Mouse (Mus musculus) lung, postnatal 14 days (tissue): ENCODE results near the gene Tekt3.
A peak's percentile ranks its signal among the peaks of the same experiment; 100 is the strongest.

Source experiments
- DNase-seq: peaks from one replicate; pipeline ENCODE4 v3.0.0; 2021

Gene Tekt3

DNA sequence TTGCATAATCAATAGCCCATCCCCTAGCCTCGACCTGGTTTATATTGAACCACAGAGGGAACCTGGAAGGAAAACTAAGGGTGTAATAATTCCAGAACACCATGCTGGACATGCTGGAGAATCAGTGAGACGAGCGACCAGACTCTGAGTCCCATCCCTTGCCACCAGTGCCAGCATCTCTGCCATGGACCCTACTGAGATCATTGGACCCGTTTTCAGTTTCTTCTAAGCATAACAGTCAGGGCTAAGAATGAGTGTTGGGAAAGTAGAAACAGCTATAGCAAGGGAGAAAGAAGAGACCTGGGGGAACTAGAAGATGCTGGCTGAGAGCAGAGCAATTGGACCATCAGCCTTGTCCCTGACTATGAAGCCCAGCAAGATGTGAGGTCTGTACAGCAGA, 66.1 kb downstream of the Tekt3 start:
- no peak for DNase-seq

- DNase-seq: no peak
These were observed 67.3 kb downstream of the Tekt3 start, which contains the start of gene Pmp22 for GRCm38 (mm10) chr11:63128784-63129183. Gene Pmp22, plus strand, starts transcription at chr11:63128982.

DNA sequence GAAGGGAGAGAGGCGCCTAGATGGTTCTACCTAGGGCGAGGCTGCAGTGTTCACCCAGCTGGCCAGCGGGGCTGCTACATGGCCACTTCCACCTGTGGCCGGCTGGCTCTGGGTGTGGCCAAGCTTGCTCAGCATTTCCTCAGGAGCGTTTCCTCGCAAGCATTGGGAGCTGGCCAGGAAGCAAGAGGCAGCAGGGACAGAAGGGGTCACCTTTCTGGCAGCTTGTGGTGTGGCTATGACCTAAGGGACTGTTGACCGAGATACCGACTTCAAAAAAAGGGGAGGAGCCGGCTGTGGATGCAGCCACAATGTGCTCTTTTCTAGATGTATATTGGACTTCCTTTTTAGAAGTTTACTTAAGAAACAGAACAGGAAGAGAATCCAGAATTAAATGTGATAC, 67.9 kb downstream of the Tekt3 start:
- DNase-seq: peak; percentile 63

GRCm38 (mm10) chr11:63129840-63130239, 68.4 kb downstream of the Tekt3 start:
- DNase-seq: no peak

DNA sequence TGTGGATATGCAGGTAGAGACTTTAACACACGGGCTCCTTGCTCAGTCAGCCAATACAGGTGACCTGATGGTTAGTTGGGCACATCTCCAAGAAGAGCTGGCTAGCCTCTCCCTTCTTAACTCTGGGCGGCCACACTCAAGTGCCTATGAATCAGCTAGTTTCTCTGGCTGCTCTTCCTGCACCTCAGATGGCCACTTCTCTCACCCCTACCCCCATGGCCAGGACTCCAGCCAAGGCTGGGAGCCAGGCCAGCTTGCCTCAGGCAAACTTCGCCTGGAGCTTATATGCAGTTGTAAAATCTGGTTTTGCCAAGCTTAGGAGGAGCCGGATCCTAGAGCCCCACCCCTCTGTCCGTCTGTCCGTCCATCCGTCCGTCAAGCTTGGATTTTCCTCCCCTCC, 69.0 kb downstream of the Tekt3 start:
- DNase-seq: peak; percentile 83

- peak; percentile 85 for DNase-seq
These were observed 69.7 kb downstream of the Tekt3 start for GRCm38 (mm10) chr11:63131001-63131692.

- DNase-seq: no peak
These were observed 70.2 kb downstream of the Tekt3 start for GRCm38 (mm10) chr11:63131693-63132040.

- DNase-seq: no peak
These were observed 70.7 kb downstream of the Tekt3 start for GRCm38 (mm10) chr11:63132151-63132500.

DNA sequence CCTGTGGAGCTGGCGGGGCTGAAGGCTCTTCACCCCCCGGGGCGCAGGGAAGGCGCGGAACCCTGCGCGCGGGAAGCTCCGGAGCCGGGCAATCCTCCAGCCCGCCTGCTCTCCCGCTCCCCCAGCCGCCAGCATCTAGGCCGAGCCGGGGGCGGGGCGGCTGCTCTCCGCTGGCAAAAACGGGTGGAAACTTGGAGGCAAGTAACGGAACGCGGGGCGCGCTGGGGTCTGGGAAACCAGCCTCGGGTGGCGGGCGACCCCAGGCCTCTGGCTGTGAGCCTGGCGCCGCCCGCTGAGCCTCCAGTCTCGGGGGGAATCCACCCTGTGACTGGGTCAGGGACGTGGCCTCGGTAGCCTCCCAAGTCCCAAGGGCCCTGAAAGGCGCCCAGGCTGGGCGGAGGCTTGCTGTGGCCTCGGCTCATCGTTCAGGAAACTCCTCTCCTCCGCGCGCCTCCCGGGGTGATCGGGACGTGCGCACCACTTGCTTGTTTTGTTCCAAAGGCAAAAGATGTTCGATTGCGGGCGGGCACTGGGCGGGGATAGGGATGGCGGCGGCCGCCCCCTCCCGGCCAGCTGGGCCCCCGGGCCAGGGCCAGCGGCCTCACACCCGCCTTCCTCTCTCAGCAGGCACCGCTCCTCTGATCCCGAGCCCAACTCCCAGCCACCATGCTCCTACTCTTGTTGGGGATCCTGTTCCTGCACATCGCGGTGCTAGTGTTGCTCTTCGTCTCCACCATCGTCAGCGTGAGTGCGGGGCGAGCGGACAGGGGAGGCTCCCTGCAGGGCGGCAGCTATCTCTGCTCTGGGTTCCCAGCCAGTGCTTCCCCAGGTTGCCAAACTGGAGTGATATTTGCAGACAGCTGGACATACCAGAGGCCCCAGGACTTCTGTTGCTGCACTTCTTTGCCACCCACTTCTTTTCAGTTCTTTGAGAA, 71.3 kb downstream of the Tekt3 start:
- peak; percentile 86 for DNase-seq

DNA sequence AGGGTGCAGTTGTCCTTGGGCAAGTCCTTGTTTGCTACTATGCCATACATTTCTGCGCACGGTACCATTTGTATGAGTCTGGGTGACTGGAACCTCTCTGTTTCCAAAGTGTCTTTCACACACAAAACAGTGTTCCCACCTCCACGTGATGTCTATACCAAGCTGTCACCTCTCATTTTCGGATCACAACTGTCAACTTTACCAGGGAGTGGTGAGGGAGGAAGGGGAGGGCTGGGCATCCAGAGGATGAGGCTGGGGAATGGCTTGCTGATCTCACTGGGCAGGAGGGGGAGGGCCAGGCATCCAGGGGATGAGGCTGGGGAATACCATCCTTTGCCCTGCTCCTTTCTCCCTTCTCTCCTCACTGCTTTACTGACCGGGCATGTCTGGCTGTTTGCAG, 72.6 kb downstream of the Tekt3 start:
- no peak for DNase-seq

GRCm38 (mm10) chr11:63134742-63135482, 73.5 kb downstream of the Tekt3 start:
- DNase-seq: no peak

GRCm38 (mm10) chr11:63135622-63136021, 74.2 kb downstream of the Tekt3 start:
- peak; percentile 98 for DNase-seq

GRCm38 (mm10) chr11:63136205-63136604, 74.8 kb downstream of the Tekt3 start:
- peak; percentile 82 for DNase-seq

GRCm38 (mm10) chr11:63136836-63137416, 75.5 kb downstream of the Tekt3 start:
- DNase-seq: no peak

DNA sequence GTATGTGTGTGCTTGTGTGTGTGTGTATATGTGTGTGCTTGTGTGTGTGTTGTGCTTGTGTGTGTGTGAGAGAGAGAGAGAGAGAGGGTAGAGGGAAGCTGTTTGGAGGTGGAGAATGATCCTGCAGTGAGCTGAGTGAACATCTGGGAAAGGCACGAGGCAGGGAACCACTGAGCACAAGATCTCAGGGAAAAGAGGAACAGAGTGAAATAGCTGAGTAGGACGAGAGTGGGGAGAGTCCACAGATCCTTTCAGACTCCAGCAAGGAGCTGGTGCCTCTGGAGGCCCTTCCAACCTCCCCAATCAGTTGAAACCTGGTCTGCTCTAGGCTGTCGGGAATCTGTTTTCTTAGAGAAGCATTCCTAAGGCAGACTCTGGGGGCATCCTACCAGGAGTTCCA, 77.3 kb downstream of the Tekt3 start:
- no peak for DNase-seq

GRCm38 (mm10) chr11:63142311-63142710, 80.9 kb downstream of the Tekt3 start:
- peak; percentile 44 for DNase-seq

GRCm38 (mm10) chr11:63142816-63143215, 81.4 kb downstream of the Tekt3 start:
- no peak for DNase-seq

DNA sequence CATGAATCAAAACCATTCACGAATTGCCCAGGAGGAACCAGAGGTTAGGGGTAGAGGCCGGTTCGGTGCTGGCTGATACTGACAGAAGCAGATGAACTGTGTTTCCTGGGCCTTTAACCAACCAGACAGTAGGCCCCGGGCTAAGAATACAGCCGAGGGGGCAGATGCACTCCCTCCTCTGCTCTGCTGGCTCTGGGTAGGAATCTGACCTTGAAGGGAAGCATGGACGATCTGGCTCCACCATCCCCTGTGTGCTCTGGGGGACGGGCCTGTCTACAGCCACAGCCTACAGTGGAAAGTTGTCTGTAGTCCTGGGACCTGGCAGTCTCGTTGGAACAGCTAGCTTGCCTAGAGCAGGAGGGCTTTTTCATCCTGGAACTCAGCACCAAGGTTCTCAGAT, 82.0 kb downstream of the Tekt3 start:
- DNase-seq: no peak
